Mouse (Mus musculus): ENCODE results near the gene Fut1. TPM values are rescaled to one million over a fixed set of nuclear protein-coding genes. Genes with fewer than 3 reads are reported as not detected.
"Not testable (repeated sequence)": the region's sequence is repeated elsewhere in the genome, so short reads cannot be mapped to it uniquely, and the experiment has no call there.

The Fut1 gene
- polyA plus RNA-seq, 1 experiment from 2014 or later, result not detected

DNA sequence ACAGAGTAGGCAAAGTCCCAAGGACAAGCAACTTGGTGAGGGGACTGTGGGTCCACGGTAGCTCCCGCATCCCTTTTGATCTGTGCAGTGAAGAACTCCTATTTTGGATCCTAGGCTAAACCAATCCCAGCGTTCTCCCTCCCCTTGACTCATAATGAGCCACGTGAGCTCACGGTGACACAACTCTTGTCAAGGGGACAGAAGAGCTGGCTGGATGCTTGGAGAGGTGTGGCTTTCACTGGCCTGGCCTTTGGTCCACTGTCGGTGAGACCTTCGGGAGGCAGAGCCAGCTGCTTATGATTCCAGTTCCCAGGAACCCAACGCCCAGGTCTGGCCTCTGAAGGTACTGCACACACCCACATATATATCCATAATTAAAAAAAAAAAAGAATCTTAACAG lies 32.3 kb downstream of the Fut1 start:
- DNase-seq (ENCODE audit: low spot score) (no peak), ATAC-seq (ENCODE audit: insufficient read depth, low FRiP score, low TSS enrichment) (no peak)
- H3K27ac ChIP-seq (ENCODE audit: low read depth, low read length), result no peak overlapping the region
- peaks cover 7% of the 10 kb centered on the region for H3K4me1 ChIP-seq (ENCODE audit: control insufficient read depth, insufficient read depth, low read length)
- no peak overlapping the region for H3K9ac ChIP-seq (ENCODE audit: low read length)
- H3K9me3 ChIP-seq (ENCODE audit: control insufficient read depth, low read length), result no peaks in the 10 kb centered on the region
- H3K27me3 ChIP-seq (ENCODE audit: control insufficient read depth, insufficient read depth, low read length), result no peaks in the 10 kb centered on the region
- no peaks in the 10 kb centered on the region for H3K36me3 ChIP-seq (ENCODE audit: control insufficient read depth, insufficient read depth, low read length)
- H3K4me2 ChIP-seq (ENCODE audit: low read depth), result no peak overlapping the region
- 81% methylated on average over 8 of the region's 8 CpGs for WGBS
- H3K4me3 ChIP-seq (ENCODE audit: low read depth, low read length), result no peak overlapping the region

DNA sequence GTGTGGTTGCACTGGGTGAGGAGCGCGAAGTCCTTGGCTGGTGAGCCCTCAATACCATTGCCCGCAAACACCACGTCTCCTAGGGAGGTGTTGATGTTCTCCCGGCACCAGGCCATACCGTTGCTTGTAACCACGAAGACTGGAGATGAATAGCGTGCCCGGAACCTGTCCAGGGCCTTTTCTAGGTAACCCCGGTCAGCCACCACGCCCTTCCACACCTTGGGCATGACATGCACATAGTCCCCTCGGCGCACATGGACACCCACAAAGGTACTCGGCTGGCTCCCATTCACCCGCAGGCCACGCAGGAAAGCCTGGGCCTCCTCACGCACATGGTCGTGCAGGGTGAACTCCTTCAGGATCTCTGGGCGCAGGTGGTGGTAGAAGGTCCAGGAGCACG lies 33.4 kb downstream of the Fut1 start:
- H3K36me3 ChIP-seq (ENCODE audit: control insufficient read depth, insufficient read depth, low read length); H3K27me3 ChIP-seq (ENCODE audit: control insufficient read depth, insufficient read depth, low read length); H3K9me3 ChIP-seq (ENCODE audit: control insufficient read depth, low read length); H3K4me1 ChIP-seq (ENCODE audit: control insufficient read depth, insufficient read depth, low read length); H3K9ac ChIP-seq (ENCODE audit: low read length); ATAC-seq (ENCODE audit: insufficient read depth, low FRiP score, low TSS enrichment); DNase-seq (ENCODE audit: low spot score); H3K27ac ChIP-seq (ENCODE audit: low read depth, low read length); H3K4me2 ChIP-seq (ENCODE audit: low read depth); H3K4me3 ChIP-seq (ENCODE audit: low read depth, low read length): not testable (repeated sequence)
- whole genome bisulfite sequencing, result 96% methylated on average over 18 of the region's 20 CpGs

DNA sequence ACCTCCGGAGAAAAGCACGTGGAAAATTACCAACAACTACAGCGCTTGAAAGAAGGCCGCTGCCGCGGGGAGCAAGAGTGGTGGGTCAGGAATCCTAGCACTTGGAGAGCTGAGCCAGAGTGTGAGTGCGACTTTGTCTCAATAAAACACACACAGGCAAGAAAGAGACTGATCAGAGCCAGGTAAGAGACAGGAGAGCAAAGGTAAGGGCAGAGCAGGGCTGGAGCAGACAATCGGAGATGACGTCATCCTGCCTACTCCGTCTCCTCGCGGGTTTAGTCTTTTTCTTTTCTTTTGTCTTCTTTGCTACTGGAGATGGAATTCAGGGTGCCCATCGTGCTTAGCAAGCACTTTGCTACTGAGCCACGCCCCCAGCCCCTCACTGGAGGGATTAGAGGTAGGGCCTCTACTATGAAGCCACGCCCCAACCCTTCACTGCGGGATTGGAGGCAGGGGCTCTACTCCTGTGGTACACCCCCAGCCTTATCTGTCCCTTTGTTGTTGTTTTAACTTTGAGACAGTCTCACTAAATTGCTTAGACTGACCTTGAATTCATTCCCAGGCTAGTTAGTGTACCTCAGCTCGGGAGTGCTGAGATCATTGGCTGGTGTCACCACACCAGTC lies 37.4 kb downstream of the Fut1 start:
- Histone ChIP-seq H3K4me1 (ENCODE audit: control insufficient read depth, insufficient read depth, low read length) (0 out of 2 replicates have a peak, but pooled peaks cover 2% of the 10 kb centered on the region), H3K4me3 (ENCODE audit: low read depth, low read length) (no peak overlapping the region), H3K36me3 (ENCODE audit: control insufficient read depth, insufficient read depth, low read length) (no peaks in the 10 kb centered on the region), H3K27ac (ENCODE audit: low read depth, low read length) (no peak overlapping the region), H3K9ac (ENCODE audit: low read length) (no peak overlapping the region), H3K9me3 (ENCODE audit: control insufficient read depth, low read length) (no peaks in the 10 kb centered on the region), H3K4me2 (ENCODE audit: low read depth) (peak overlapping the region; percentile 7; the same call in 1 of the 2 replicates), H3K27me3 (ENCODE audit: control insufficient read depth, insufficient read depth, low read length) (no peaks in the 10 kb centered on the region)
- 39% methylated on average over 17 of the region's 17 CpGs for WGBS
- ATAC-seq (ENCODE audit: insufficient read depth, low FRiP score, low TSS enrichment) (no peak), DNase-seq (ENCODE audit: low spot score) (no peak)

DNA sequence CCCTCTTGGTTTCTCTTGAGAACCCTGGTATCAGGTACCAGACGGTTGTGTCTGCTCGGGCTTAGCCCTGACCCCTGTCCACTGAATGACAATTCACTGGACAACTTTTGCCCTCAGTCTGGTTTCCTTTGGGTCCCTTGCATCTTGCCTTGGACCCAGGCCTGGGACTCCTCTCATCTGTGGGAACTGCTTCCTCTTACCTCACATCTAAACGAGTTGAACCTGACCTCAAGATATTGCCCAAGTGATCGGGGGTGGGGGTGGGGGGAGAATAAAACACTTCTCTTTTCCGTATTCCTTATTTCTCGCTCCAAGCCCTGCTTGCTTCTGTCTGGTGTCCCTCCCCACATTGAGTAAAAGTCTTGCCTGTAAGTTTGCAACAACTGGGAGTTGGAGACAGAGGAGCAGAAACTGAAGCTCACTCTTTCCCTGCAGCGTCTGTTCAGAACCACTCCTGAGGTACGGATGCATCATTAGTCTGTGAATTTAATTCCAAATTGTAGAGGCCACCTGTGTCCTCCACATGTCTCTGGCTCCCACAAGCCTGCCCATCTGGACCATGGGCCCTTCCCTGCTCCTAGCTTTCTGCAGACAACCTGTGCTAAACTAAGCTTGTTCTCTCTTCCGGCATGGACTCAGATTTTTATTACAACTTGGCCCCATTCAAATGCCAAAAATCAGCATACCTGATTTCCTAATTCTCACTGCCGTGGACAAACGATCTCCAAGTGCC lies 43.8 kb downstream of the Fut1 start:
- WGBS, result 89% methylated on average over 11 of the region's 11 CpGs
- no peak for DNase-seq (ENCODE audit: low spot score)
- Histone ChIP-seq H3K9ac (ENCODE audit: low read length) (no peak overlapping the region), H3K4me3 (ENCODE audit: low read depth, low read length) (no peak overlapping the region; the same call in 1 of the 2 replicates), H3K27ac (ENCODE audit: low read depth, low read length) (no peak overlapping the region), H3K9me3 (ENCODE audit: control insufficient read depth, low read length) (no peaks in the 10 kb centered on the region), H3K4me1 (ENCODE audit: control insufficient read depth, insufficient read depth, low read length) (no peaks in the 10 kb centered on the region), H3K4me2 (ENCODE audit: low read depth) (no peak overlapping the region), H3K27me3 (ENCODE audit: control insufficient read depth, insufficient read depth, low read length) (no peaks in the 10 kb centered on the region), H3K36me3 (ENCODE audit: control insufficient read depth, insufficient read depth, low read length) (no peaks in the 10 kb centered on the region)
- ATAC-seq (ENCODE audit: insufficient read depth, low FRiP score, low TSS enrichment), result no peak

DNA sequence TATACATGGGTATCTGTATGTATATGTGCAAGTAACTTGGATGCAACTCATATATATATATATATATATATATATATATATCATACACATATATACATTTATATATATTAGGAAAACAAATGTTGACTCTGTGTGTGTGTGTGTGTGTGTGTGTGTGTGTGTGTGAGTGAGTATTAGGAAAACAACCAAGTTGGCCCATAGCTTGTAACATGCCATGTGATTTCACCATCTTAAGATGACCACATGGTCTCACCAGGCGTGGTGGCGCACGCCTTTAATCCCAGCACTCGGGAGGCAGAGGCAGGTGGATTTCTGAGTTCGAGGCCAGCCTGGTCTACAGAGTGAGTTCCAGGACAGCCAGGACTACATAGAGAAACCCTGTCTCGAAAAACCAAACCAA lies 44.6 kb downstream of the Fut1 start:
- ATAC-seq (ENCODE audit: insufficient read depth, low FRiP score, low TSS enrichment); H3K27me3 ChIP-seq (ENCODE audit: control insufficient read depth, insufficient read depth, low read length); H3K4me1 ChIP-seq (ENCODE audit: control insufficient read depth, insufficient read depth, low read length); DNase-seq (ENCODE audit: low spot score); H3K4me3 ChIP-seq (ENCODE audit: low read depth, low read length); H3K4me2 ChIP-seq (ENCODE audit: low read depth); H3K9me3 ChIP-seq (ENCODE audit: control insufficient read depth, low read length); H3K27ac ChIP-seq (ENCODE audit: low read depth, low read length); H3K9ac ChIP-seq (ENCODE audit: low read length); H3K36me3 ChIP-seq (ENCODE audit: control insufficient read depth, insufficient read depth, low read length): not testable (repeated sequence)
- 87% methylated on average over 6 of the region's 6 CpGs for WGBS

DNA sequence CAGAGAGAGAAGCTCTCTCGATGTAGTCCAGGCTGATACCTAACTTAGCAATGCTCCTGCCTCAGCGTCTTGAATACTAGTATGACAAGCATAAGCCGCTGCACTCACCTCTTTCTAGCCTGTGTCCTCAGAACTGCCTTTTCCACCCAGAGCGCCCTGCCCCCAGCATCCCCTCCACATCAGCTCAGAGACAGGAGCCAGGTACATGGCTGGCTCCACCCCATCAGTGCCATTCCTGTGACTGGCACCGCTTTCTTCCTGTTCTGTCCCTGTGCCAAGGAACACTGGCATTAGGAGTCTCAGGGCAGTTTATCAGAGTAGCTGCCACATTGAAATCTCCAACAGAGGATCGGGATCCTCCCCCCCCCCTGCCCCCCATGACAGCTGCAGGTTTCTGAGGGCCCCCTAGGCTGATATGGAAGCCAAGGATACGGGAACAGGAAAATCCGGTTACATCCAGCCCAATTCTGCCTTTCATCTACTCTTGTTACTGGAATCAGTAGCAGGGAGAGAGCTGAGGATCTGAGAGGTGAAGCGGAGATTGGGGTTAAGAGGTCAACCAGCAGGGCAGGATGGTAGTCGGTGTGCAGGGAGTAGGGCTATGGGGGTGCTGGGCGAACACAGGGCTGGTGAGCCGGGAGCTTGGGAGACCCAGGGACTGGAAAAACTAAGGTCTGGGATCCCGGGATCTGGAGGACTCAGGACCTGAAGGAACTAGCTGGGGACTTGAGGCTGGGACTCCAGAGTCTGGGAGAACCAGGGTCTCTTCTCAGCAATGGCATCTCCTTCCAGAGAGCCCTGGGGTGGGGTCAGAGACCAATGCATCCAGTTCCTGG lies 48.4 kb downstream of the Fut1 start:
- no peak overlapping the region for H3K4me2 ChIP-seq (ENCODE audit: low read depth)
- no peaks in the 10 kb centered on the region for H3K27me3 ChIP-seq (ENCODE audit: control insufficient read depth, insufficient read depth, low read length)
- no peaks in the 10 kb centered on the region for H3K4me1 ChIP-seq (ENCODE audit: control insufficient read depth, insufficient read depth, low read length)
- ATAC-seq (ENCODE audit: insufficient read depth, low FRiP score, low TSS enrichment), result no peak
- DNase-seq (ENCODE audit: low spot score), result no peak
- H3K9me3 ChIP-seq (ENCODE audit: control insufficient read depth, low read length), result no peaks in the 10 kb centered on the region
- H3K4me3 ChIP-seq (ENCODE audit: low read depth, low read length), result no peak overlapping the region
- 63% methylated on average over 13 of the region's 13 CpGs for WGBS
- no peaks in the 10 kb centered on the region for H3K36me3 ChIP-seq (ENCODE audit: control insufficient read depth, insufficient read depth, low read length)
- H3K9ac ChIP-seq (ENCODE audit: low read length), result no peak overlapping the region
- no peak overlapping the region for H3K27ac ChIP-seq (ENCODE audit: low read depth, low read length)

DNA sequence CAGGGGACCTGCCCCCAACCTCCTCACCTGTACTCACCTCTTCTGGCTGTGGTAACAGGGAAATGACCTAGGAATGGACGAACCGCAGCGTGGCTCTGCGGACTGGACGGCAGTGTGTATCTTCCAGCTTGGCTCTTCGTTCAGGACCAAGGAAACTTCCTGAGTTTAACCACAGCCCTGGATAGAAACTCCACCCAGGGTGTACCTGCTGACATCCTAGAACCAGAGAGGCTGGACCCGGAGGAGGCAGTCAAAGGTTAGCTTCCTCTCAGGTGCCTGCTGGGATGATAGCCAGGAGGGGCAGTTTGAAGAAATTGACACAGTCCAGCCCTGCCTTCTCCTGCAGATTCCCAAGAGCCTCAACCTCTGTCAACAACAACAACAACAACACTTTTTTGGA lies 49.1 kb downstream of the Fut1 start, which contains the start of gene Fut2:
Gene Fut2 (minus strand): TSS at position 234 of the 400 bp plus-strand sequence.
- WGBS, result 84% methylated on average over 7 of the region's 7 CpGs
- H3K9ac ChIP-seq (ENCODE audit: low read length), result no peak within 1 kb of the TSS
- ATAC-seq (ENCODE audit: insufficient read depth, low FRiP score, low TSS enrichment) (no peak), DNase-seq (ENCODE audit: low spot score) (no peak)
- no peak within 1 kb of the TSS for H3K4me2 ChIP-seq (ENCODE audit: low read depth)
- no peaks in the 10 kb centered on the region for H3K36me3 ChIP-seq (ENCODE audit: control insufficient read depth, insufficient read depth, low read length)
- no peak within 1 kb of the TSS for H3K4me3 ChIP-seq (ENCODE audit: low read depth, low read length)
- H3K27me3 ChIP-seq (ENCODE audit: control insufficient read depth, insufficient read depth, low read length), result no peaks in the 10 kb centered on the region
- H3K9me3 ChIP-seq (ENCODE audit: control insufficient read depth, low read length), result no peaks in the 10 kb centered on the region
- no peak within 1 kb of the TSS for H3K27ac ChIP-seq (ENCODE audit: low read depth, low read length)
- H3K4me1 ChIP-seq (ENCODE audit: control insufficient read depth, insufficient read depth, low read length), result no peaks in the 10 kb centered on the region

DNA sequence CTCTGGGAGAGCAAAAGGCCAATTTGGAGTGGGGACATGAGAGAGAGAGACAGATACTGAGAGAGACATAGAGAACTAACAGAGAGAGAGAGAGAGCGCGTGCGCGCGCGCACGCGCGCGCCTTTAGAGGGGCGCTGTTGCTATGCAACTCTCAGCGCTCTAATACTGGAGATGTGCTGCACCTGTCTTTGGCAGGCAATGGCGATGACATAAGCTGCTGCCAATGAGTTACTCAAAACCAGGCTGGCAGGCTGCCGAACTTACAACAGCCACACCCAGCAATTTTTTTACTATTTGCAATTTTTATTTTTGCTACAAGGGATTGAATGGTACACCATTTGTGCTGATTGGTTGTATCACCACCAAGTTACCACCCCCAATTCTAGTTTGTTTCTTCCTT lies 50.7 kb downstream of the Fut1 start:
- Histone ChIP-seq H3K27me3 (ENCODE audit: control insufficient read depth, insufficient read depth, low read length) (no peaks in the 10 kb centered on the region), H3K4me1 (ENCODE audit: control insufficient read depth, insufficient read depth, low read length) (no peaks in the 10 kb centered on the region), H3K9me3 (ENCODE audit: control insufficient read depth, low read length) (no peaks in the 10 kb centered on the region), H3K4me3 (ENCODE audit: low read depth, low read length) (no peak overlapping the region), H3K27ac (ENCODE audit: low read depth, low read length) (no peak overlapping the region), H3K4me2 (ENCODE audit: low read depth) (no peak overlapping the region), H3K9ac (ENCODE audit: low read length) (no peak overlapping the region), H3K36me3 (ENCODE audit: control insufficient read depth, insufficient read depth, low read length) (no peaks in the 10 kb centered on the region)
- DNase-seq (ENCODE audit: low spot score), result no peak
- no peak for ATAC-seq (ENCODE audit: insufficient read depth, low FRiP score, low TSS enrichment)
- 79% methylated on average over 14 of the region's 14 CpGs for WGBS

Data from neural tube, embryonic 11.5 days (tissue).